Mouse (Mus musculus) liver, postnatal 0 days (tissue): ENCODE results near the gene Plch1.

Source experiments
- CTCF ChIP-seq: sonication (generic); IDR thresholded peaks from 2 replicates; pipeline ENCODE4 v1.5.1; 2016; ENCODE audit warnings: antibody characterized with exemption, low read depth
- EP300 ChIP-seq: IDR thresholded peaks from 2 replicates; pipeline ENCODE4 v1.6.1; 2016; ENCODE audit warnings: antibody characterized with exemption, low read depth, mild to moderate bottlenecking

GRCm38 (mm10) chr3:63806906-63807305 is 92.4 kb downstream of the Plch1 start:
- no peak for TF ChIP-seq CTCF
- no peak for TF ChIP-seq EP300
